39 mouse cellular contexts compared by ENCODE assay signal in the genomic region with DNA sequence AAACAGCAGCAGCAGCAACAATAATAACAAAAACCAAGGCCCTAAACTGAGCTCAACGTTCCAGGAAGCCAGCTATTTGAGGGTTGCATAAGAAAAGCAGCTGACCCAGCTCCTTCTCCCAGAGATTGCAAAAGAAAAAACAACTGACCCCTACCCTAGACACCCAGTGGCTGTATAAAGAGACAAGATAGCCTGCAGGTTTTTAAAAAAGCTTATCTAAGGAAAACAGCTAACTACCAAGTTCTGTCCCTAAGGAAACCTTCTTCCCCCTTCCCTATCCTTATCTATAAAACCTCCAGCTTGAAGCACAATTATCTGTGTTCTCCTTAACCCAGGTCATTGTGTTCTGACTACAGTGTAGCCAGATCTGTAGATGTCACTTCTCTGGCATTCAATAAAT. TPM values are rescaled to one million over a fixed set of nuclear protein-coding genes. Genes with fewer than 3 reads are reported as not detected.
A peak's percentile ranks its signal among the peaks of the same experiment; 100 is the strongest.
DNase-seq lines count a peak whose midpoint lies in the region; ATAC-seq and TF ChIP-seq lines count a peak whose summit lies in the region.
"Had no signal": no experiment of that assay in that cellular context is flagged by ENCODE, and none has a peak within 500 bp of the region (broad histone marks: within the 10 kb centered on the region; RNA-seq: fewer than 3 reads in every experiment).

No protein-coding gene starts in this region.

- H3K4me2 ChIP-seq in liver, embryonic 15.5 days = no peak overlapping the region
- H3K4me2 ChIP-seq: embryonic facial prominence, embryonic 12.5 days; forebrain, embryonic 15.5 days; heart, embryonic 11.5 days; hindbrain, embryonic 12.5 days; neural tube, embryonic 15.5 days had no signal

- no peak for TF ChIP-seq POLR2A in liver, adult 2 months (IDR thresholded peaks at IDR 0.05; ENCODE audit: extremely low read depth, insufficient read depth, low read length)

- H3K9ac ChIP-seq in liver, adult 2 months (ENCODE audit: low read depth, low read length) = no peak overlapping the region
- H3K9ac ChIP-seq in liver, embryonic 15.5 days = no peak overlapping the region
- H3K9ac ChIP-seq: embryonic facial prominence, embryonic 12.5 days; forebrain, embryonic 15.5 days; hindbrain, embryonic 12.5 days; neural tube, embryonic 15.5 days had no signal

- no peak overlapping the region for H3K4me3 ChIP-seq in liver, adult 2 months (ENCODE audit: insufficient read depth, low read depth, low read length)
- H3K4me3 ChIP-seq in liver, embryonic 15.5 days (replicated peaks) = no peak overlapping the region
- H3K4me3 ChIP-seq: embryonic facial prominence, embryonic 12.5 days; forebrain, embryonic 10.5 days; forebrain, embryonic 15.5 days; gastrocnemius, adult 2 months; hindbrain, embryonic 12.5 days; neural tube, embryonic 15.5 days had no signal

- no peak overlapping the region for H3K27ac ChIP-seq in liver, adult 2 months (replicated peaks; ENCODE audit: insufficient read depth, low read depth, low read length)
- H3K27ac ChIP-seq in liver, embryonic 15.5 days (replicated peaks) = no peak overlapping the region
- H3K27ac ChIP-seq: embryonic facial prominence, embryonic 12.5 days; forebrain, embryonic 10.5 days; forebrain, embryonic 15.5 days; gastrocnemius, adult 2 months; hindbrain, embryonic 12.5 days; kidney, postnatal 0 days; neural tube, embryonic 15.5 days; stomach, postnatal 0 days had no signal

- H3K4me1 ChIP-seq in liver, adult 2 months (ENCODE audit: control insufficient read depth, insufficient read depth, low read length) = no peaks in the 10 kb centered on the region
- no peaks in the 10 kb centered on the region for H3K4me1 ChIP-seq in liver, embryonic 15.5 days (replicated peaks)
- H3K4me1 ChIP-seq: embryonic facial prominence, embryonic 12.5 days; forebrain, embryonic 10.5 days; forebrain, embryonic 15.5 days; hindbrain, embryonic 12.5 days; neural tube, embryonic 15.5 days had no signal

- no peaks in the 10 kb centered on the region for H3K9me3 ChIP-seq in liver, embryonic 15.5 days (replicated peaks)
- H3K9me3 ChIP-seq: embryonic facial prominence, embryonic 12.5 days; forebrain, embryonic 10.5 days; forebrain, embryonic 15.5 days; hindbrain, embryonic 12.5 days; neural tube, embryonic 15.5 days had no signal

- TF ChIP-seq CTCF in liver, adult 2 months (IDR thresholded peaks at IDR 0.05; ENCODE audit: low read depth, low read length) = no peak

- no peaks in the 10 kb centered on the region for H3K27me3 ChIP-seq in liver, adult 2 months (ENCODE audit: control insufficient read depth, insufficient read depth, low read length)
- H3K27me3 ChIP-seq in liver, embryonic 15.5 days = no peaks in the 10 kb centered on the region
- H3K27me3 ChIP-seq: CH12.LX; embryonic facial prominence, embryonic 12.5 days; forebrain, embryonic 15.5 days; hindbrain, embryonic 12.5 days; neural tube, embryonic 15.5 days had no signal

- ATAC-seq in common myeloid progenitor, adult 5-6 weeks (replicated peaks; ENCODE audit: low read depth, poor library complexity, severe bottlenecking) = 0 out of 2 replicates have a peak, but pooled peaks have one; percentile 22
- ATAC-seq in liver, embryonic 15.5 days (ENCODE audit: insufficient read depth) = peak; percentile 31; the same call in 1 of the 2 replicates
- ATAC-seq: forebrain, embryonic 15.5 days; intestine, embryonic 16.5 days; lung, postnatal 0 days had no signal

- H3K36me3 ChIP-seq in liver, adult 2 months (ENCODE audit: control insufficient read depth, insufficient read depth, low read length) = no peaks in the 10 kb centered on the region
- no peaks in the 10 kb centered on the region for H3K36me3 ChIP-seq in liver, embryonic 15.5 days (replicated peaks)
- H3K36me3 ChIP-seq: embryonic facial prominence, embryonic 12.5 days; forebrain, embryonic 10.5 days; forebrain, embryonic 15.5 days; hindbrain, embryonic 12.5 days; neural tube, embryonic 15.5 days had no signal

- WGBS in liver, adult 2 months = 38% methylated on average over 1 of the region's 1 CpGs
- 32% methylated on average over 1 of the region's 1 CpGs for WGBS in liver, embryonic 15.5 days (ENCODE audit: insufficient replicate concordance)

- no peaks in the 10 kb centered on the region for H3K79me2 ChIP-seq in liver, adult 2 months (ENCODE audit: control insufficient read depth, insufficient read depth, low read length)

- DNase-seq in liver, adult 2 months (ENCODE audit: extremely low read depth, low read depth, low spot score) = peak; percentile 1
- no peak for DNase-seq in liver
- DNase-seq in yolk sac, embryonic 10.5 days (ENCODE audit: low spot score) = peak; percentile 6
- no peak for DNase-seq in adrenal gland, postnatal 4 days (ENCODE audit: low spot score in 2 of 2)
- no peak for DNase-seq in left cerebral cortex, adult 11 months (ENCODE audit: low spot score)
- DNase-seq in T-cell, adult 2 months (ENCODE audit: low spot score) = no peak
- DNase-seq: adrenal gland, adult 2 months; adrenal gland, postnatal 36 days; cerebellum, adult 8-10 months; cerebellum, postnatal 25 days; gastrocnemius, adult 2 months; gastrocnemius, postnatal 36 days; heart, postnatal 36 days; kidney, adult 8-10 months; kidney, postnatal 4 days; lung, adult 18-20 months; midbrain, embryonic 14.5 days; right cerebral cortex, adult 18-20 months; thymus, adult 18-20 months; thymus, postnatal 25 days had no signal

RNA-seq across cellular contexts. Expression of gene Heph, which starts 37.4 kb away (rescaled TPM):
- 1.9 TPM in 2 replicates for total RNA-seq in liver, adult 2 months (2014; rRNA removed)
- polyA plus RNA-seq in liver, adult 2 months (2012; rRNA removed) = 0.40 and 0.51 TPM in 2 replicates
- total RNA-seq in common myeloid progenitor, adult 5-6 weeks (2017) = 0.05 TPM in 1 of 2 replicates, not detected in the other
- polyA plus RNA-seq in liver, embryonic 15.5 days (2015; fragmentation: Nextera tagmentation; extraction: Ambion mirVana) = 0.82 and 0.91 TPM in 2 replicates
- 10 to 100 TPM; 25.1 to 30.6 TPM for total RNA-seq in adrenal gland, postnatal 4 days (2021)
- total RNA-seq: CH12.LX; monocyte, adult 5-6 weeks had no signal
- polyA plus RNA-seq: C2C12 had no signal

RNA-seq across cellular contexts. Expression of gene Hsf3, which starts 38.4 kb away (rescaled TPM):
- not detected in 2 replicates for total RNA-seq in liver, adult 2 months (2014; rRNA removed)
- polyA plus RNA-seq in liver, adult 2 months (2012; rRNA removed) = not detected in 2 replicates
- not detected in 2 replicates for total RNA-seq in common myeloid progenitor, adult 5-6 weeks (2017)
- not detected in 2 replicates for polyA plus RNA-seq in liver, embryonic 15.5 days (2015; fragmentation: Nextera tagmentation; extraction: Ambion mirVana)
- under 1 TPM in 1 of 2 experiments, not detected in 1; 0.23 TPM for total RNA-seq in adrenal gland, postnatal 4 days (2021)
- total RNA-seq: adrenal gland, adult 2 months; adrenal gland, postnatal 36 days; CH12.LX; gastrocnemius, adult 2 months; gastrocnemius, postnatal 36 days; heart, adult 18-20 months; heart, postnatal 36 days; left cerebral cortex, adult 18-20 months; left cerebral cortex, postnatal 14 days; monocyte, adult 5-6 weeks had no signal
- polyA plus RNA-seq: adrenal gland, adult 2 months; C2C12; forebrain, embryonic 10.5 days; forebrain, embryonic 15.5 days; hindbrain, embryonic 12.5 days; midbrain, embryonic 14.5 days; neural tube, embryonic 15.5 days; spleen, adult 2 months had no signal

Comparison
In these comparisons a context has a peak if more than half of its experiments do, and no peak if none do; other contexts are left out.
1. DNase-seq: peak in liver, adult 2 months (single experiment) and yolk sac, embryonic 10.5 days (single experiment); none in liver (single experiment), adrenal gland, postnatal 4 days (0 of 2), left cerebral cortex, adult 11 months (single experiment) and T-cell, adult 2 months (single experiment).